Mouse (Mus musculus): ENCODE results near the gene Gbp10.
"Not testable (repeated sequence)": the region's sequence is repeated elsewhere in the genome, so short reads cannot be mapped to it uniquely, and the experiment has no call there.

GRCm38 (mm10) chr5:105192536-105192935 is 46.8 kb downstream of the Gbp10 start:
- not testable (repeated sequence) for TF ChIP-seq CTCF, EP300 (IDR thresholded peaks at IDR 0.05)
